Mouse (Mus musculus) urinary bladder, adult 2 months (tissue): ENCODE measurements around the gene Birc3. TPM values are rescaled to one million over a fixed set of nuclear protein-coding genes. Genes with fewer than 3 reads are reported as not detected.
A peak's percentile ranks its signal among the peaks of the same experiment; 100 is the strongest.
"Not testable (repeated sequence)": the region's sequence is repeated elsewhere in the genome, so short reads cannot be mapped to it uniquely, and the experiment has no call there.

Experiments
- DNase-seq: peaks from one replicate; pipeline ENCODE4 v3.0.0; 2022; ENCODE audit warnings: low spot score
- polyA plus RNA-seq: library from polyadenylated mRNA; depleted of rRNA; stranded (reverse); fragments of >200 nt; gene quantifications from 2 replicates; pipeline ENCODE4 v1.2.3, GENCODE M21; 2012; rRNA removed

Birc3 gene
- 18.2 and 21.2 TPM in 2 replicates for polyA plus RNA-seq

DNA sequence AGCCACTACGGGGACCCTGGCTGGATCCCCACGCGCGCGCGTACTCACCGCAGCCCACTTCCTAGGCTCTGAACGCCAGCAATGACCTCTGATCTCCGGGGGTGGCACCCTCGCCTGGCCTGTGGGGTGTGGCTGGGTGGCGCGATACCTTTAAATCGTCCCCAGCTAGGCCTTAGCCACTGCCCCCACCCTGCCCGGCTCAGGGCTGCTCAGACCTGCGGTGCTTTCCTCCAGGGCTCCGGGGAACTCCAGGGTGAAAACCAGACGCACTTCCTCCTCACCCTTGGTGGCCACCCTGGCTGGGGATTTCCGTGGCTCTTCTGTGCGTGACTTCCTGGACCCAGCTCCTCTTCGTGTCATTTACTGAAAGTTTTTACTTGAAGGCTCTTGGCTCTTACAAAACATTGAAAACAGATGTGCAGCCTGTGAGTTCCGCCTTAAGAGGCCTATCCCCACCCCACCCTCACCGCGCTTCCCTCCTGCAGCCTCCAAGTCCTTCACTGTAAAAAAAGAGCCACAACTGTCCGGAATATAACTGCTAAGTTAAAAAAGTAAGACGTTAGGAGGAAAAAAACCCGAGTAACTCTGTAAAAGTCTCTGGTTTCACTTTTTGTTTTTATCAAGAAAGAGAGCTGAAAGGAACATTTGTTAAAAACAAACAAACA, at the start of gene Birc3:
Gene Birc3 (minus strand): TSS at position 412 of the 665 bp plus-strand sequence.
- DNase-seq: peak; percentile 65

DNA sequence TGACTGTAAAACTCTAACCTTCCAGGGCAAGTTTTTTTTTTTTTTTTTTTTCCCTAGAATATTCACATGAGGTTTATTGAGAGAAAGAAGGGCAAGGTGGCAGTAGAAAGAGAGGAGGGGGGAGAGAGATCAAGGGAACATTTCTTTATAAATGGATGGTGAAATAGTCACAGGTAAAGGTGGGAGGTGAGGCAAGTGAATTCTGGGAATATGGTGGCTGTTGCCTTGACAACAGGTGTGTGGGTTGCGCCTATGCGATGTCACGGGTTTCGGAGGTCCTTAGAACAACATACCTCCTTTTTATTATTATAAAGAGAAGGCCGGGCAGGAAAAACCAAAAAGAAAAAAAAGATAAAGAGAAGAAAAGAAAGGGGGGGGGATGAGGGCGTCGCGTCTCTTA, 41.9 kb upstream of the Birc3 start:
- DNase-seq: no peak

DNA sequence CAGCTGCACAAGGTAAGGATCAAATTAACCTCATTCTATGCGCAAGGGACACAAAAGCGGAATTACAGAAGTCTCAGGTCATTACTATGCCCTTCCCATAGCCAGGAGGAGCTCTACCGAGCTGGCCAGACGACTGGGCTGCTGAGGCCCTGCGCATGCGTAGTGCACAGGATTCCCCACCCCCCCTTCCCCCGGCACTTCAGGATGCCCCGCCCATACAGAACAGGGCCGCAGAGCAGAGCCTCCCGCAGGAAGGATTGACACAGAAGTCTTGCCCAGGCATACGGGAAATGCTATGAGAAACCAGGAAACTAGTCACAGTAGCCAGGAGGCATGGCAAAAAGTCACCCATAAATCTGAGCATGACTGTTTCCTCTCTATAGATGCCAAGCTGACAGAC, 41.5 kb upstream of the Birc3 start:
- DNase-seq: peak; percentile 29

DNA sequence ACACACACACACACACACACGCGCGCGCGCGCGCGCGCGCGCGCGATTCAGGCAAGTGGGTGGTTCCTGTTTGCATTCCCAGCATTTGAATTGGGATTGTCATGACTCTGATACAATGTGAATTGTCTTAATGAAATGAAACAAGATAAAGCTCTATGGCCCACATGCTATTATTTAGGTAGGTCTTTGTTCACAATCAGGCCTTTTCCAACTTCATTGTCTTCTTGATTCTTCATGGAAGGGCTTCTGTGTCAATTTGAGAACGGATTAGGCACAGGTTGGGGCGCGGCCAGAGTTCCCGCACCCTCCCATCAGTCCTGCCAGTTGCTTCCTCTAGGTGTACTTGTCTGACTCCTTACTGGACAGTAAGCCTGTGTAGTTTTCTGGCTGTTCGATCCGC, 41.0 kb upstream of the Birc3 start:
- no peak for DNase-seq

DNA sequence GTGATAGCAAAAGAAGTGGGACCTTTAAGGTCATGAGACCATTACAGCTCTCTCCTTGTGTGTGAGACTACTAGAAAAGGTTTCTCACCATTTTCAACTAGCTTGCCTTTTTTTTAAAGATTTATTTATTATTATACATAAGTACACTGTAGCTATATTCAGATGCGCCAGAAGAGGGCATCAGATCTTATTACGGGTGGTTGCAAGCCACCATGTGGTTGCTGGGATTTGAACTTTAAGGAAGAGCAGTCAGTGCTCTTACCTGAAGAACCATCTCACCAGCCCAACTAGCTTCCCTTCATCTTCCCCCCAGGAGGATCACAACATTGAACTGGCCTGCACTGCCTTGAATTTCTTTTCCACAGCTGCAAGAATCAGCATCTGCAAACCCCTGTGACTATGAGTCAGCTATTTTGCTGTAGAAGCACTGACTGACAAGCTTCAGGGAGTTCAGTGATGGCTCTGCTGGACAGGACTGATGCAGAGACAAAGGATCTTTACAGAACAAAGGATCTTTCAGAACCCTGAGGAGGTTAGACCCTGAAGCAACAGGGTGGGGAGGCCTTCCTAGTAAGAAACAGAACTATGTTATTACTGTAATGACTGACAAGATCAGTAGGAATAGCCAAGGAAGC, 34.5 kb upstream of the Birc3 start:
- DNase-seq: no peak

DNA sequence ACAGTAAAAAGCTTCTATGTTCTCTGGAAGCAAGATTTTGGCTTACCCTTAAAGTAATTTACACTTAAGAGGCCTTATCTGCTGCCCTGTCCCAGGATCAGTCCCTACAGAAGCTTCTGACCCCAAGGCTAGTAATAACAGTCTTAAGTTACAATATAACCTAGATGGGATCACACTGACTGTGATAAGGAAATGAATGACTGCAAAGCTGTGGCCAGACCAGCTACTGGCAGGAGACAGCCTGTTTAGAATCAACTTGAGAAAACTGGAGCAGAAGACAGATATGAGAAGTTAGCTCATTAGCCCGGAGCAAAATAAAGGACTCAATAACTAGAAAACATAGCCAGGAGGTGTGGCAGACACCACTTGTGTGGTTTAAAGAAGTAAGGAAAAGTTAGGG, 33.6 kb upstream of the Birc3 start:
- DNase-seq: no peak

DNA sequence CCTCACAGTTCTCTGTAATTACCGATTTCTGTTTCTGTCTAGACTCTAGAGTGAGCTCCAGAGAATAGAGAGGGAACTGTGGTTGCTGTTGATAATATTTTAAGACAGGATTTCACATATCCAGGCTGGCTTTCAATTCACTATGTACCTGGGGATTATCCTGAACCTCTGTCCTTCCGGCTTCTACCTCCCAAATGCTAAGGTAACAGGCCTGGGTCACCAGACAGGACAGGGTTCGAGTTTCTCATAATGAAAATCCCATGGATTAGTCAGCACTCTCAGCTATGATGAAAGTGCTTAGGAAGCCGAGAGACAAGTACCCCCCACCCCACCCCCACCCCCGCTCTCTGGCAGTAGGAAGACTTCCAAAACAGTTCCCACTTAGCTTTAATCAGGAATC, 30.8 kb upstream of the Birc3 start:
- no peak for DNase-seq

DNA sequence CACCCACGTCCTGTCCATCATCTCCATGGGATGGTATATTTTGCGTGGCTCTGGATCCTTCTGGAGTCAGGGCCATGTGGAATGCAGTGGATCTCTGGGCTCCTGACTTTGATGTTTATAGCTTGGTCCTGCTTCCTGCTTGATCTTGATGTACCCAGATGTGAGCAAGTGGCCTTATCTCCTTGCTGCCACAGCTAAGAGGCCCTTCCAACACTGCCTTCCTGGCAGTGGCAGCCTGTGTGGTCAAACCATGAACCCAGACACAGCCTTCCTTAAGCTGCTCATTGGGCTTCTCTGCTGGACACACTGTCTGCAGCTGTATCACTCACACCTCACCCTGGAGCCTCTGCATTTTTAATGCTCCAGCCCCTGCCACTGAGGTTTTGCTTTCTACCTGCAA, 30.3 kb upstream of the Birc3 start:
- DNase-seq: no peak

DNA sequence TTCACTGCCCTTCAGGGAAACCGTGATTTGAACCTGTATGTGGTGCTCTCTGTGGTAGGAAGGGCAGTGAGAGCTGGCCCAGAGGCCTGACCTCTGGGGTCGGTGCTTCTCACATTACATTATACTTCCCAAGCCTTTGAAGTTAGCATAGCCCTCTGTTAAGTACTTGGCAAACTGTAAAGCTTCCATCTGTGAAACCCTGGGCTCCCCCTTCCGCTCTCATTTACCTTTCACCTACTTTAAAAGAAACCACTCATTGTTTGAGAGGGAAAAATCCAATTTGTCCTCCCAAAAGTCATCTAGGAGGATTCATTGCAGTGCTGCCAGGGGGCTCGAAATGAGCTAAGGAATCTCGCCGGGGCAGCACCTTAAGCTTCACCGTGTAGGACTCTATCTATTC, 29.3 kb upstream of the Birc3 start:
- no peak for DNase-seq

DNA sequence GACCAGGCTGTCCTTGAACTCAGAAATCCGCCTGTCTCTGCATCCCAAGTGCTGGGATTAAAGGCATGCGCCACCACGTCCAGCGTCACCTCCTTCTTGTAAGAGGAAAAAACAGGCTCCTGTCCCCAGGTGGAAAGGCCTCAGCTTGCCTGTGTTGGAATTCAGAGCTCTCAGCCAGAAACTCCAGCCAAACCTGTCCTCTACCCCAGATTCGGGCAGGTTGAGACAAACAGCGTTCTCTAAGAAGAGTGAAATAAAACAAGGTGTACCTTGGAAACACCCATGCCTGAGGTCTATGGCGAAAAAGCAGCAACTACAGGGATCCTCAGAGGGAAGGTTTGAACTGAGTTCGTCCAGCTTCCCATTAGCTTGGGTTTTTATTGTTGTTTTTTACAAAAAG, 28.0 kb upstream of the Birc3 start:
- no peak for DNase-seq

DNA sequence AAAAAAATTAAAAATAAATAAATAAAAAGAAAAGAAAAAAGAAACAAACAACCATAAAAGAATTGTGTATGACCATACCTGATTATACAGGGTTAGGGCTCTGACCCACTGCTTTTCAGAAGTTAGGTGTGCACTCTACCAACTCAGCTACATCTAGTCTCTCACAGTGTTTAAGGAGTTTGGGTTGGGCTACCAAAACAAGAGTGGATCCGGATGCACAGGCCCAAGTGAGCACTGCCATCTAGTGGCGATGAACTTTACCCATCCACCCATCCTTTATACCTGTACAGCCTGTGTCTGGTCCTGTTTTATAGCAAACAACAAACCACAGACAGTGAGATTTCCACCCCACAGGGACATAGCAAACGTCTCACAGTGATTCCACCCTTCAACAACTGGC, 24.5 kb upstream of the Birc3 start:
- DNase-seq: no peak

DNA sequence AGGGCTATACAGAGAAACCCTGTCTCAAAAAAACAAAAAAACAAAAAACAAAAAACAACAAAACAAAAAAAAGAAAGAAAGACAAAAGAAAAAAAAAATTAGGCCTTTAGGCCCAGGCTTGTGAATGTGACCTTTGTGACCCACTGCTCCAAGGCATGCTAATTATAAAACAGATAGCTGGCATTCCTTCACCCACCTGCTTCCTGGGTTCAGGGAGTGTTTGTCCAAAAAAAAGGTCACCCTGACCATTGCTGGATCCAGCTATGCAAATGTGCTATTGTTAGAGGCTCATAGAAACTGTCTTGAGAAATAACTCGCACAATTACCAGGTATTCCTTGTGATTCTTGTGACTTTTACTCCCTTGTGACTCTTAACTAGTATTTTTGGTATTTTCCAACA, 18.8 kb upstream of the Birc3 start:
- not testable (repeated sequence) for DNase-seq

DNA sequence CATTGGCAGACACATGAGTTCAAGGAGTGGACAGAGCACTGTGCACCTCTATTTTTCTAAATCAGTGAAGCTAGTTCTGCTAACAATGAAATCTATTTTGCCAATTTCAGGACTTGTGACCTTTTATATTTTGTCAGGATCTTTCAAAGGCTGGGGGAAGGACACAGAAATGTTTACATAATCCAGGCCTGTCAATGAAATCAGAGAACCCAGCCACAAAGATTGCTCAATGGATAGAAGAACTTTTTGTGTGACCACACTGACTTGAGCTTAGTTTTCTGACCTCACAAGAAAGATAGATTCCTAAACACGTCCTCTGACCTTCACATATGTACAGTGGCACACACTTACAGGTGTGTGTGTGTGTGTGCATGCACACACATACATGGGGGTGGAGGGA, 18.2 kb upstream of the Birc3 start:
- no peak for DNase-seq

DNA sequence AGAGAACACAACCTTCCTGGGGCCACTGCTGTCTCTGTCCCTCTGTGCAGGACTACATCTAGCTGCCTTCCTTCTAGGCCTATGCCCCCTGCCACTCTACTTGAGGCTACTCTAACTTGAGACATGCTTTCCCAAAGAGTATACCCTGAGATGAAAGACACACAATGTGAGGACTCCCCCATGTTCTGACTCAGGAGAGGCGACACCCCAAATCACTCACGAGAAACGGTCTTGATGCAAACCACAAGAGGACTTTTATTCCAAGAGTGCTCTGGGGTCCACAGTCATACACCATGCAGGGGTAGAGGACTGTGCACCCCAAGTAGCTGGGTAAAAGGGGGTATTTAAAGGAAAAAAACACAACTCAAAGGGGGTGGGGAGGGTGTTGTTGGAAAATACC, 11.4 kb upstream of the Birc3 start:
- DNase-seq: no peak

DNA sequence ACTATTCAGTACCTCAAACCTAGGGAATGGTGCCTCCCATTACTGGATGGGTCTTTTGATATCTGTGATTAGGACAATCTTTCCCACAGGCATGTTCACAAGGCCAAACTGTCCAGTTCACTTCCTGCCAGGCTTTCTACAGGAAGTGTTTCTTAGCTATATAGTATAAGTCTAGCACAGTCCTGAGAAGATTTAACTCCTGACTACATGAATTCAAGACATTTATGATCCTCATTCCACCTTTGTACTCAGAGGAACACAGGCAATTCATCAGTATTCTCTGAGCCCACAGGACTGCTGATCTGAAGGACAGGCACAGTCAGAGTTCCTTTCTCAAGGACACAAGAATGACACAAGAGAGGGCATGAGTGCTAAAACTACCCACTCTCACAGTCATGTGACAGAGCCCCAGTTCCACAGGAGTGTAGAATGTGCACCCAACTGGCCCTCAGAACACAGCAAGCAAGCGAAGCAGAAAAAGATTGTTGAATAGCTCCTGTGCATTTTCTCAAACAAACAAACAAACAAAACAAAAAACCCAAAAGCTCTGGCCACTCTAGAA, 9.4 kb upstream of the Birc3 start:
- no peak for DNase-seq

DNA sequence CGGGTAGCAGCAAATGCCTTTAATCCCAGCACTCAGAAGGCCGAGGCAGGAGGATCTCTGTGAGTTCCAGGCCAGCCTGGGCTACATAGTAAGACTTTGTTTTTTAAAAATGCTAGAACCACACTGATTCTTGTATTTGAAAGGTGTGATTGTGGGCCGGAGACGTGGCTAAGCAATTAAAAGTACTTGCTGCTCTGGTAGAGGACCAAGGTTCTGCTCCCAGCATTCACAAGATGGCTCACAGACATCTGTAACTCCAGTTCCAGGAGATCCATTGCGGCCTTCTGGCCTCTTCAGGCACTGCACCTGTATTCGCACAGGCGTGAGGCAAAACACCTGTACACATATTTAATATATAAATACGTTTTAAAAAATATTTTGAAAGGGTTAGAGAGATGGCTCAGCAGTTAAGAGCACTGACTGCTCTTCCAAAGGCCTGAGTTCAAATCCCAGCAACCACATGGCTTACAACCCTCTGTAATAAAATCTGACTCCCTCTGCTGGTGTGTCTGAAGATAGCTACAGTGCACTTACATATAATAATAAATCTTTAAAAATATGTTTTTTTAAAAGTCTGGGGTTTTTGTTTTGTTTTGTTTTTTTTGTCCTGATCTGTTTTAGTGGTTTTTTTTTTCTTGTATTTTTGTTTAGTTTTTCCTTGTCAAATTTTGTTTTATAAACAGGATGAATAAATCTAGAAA, 675 bp upstream of the Birc3 start:
- DNase-seq: no peak

DNA sequence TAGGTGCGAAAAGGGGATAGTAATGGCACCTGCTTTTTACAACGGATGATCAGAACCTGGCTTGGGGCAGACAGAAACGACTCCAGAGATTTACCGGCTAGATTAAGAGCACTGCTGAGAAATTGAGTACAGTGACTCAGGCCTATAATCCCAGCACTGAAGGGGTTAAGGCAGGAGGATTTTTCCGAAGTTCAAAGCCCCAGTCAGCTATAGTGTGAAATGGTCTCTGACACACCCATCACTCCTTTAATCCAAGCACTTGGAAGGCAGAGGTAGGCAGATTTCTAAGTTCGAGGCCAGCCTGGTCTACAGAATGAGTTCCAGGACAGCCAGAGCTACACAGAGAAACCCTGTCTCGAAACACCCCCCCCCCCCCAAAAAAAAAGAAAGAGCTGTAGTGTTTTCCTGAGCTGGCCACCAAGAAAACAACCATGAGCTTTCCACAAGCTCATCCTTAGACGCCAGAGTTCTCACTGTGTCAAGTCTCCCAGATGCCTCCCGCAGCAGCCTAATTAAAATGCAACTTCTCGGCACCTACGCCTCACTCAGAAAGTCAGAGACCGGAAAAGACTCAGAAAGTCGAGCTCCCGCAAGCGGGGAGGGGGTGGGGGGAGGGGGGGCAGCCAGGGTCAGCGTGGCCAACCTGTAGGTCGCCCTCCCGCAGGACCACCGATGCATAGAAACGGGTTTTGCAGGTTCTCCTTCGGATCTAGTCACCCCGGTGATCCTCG, 777 bp downstream of the Birc3 start:
- DNase-seq: no peak

DNA sequence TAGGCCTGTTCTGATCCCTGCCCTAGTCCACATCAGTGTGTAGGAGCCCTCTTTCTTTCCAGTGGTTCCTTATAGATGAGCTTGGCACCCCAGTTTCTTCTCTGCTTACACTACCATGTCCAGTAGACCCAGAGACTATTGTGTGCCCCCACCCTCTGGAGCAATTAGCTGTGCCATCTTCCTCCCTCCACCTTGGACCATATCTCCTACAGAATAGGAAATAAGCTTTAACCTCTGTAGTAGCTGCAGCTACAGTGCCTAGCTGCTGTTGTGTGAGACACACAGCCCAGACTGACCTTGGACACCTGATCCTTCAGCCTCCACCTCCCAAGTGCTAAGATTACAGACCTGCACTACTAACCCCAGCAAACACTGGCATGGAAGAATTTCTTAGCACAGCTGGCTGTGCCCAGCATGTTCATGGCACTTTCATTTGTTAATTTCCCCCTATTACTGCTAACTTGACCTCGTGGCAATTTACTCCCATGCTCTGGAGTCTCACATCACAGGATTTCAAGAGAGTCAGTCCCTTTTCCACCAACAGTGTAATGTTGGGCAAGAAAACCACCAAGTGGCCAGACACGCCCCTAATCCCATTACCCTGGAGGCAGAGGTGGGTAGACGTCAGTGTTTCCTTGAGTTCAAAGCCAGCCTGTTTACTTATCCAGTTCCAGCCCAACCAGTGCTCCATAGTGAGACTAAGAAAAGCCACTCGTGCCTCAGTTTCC, 1.5 kb downstream of the Birc3 start:
- no peak for DNase-seq

DNA sequence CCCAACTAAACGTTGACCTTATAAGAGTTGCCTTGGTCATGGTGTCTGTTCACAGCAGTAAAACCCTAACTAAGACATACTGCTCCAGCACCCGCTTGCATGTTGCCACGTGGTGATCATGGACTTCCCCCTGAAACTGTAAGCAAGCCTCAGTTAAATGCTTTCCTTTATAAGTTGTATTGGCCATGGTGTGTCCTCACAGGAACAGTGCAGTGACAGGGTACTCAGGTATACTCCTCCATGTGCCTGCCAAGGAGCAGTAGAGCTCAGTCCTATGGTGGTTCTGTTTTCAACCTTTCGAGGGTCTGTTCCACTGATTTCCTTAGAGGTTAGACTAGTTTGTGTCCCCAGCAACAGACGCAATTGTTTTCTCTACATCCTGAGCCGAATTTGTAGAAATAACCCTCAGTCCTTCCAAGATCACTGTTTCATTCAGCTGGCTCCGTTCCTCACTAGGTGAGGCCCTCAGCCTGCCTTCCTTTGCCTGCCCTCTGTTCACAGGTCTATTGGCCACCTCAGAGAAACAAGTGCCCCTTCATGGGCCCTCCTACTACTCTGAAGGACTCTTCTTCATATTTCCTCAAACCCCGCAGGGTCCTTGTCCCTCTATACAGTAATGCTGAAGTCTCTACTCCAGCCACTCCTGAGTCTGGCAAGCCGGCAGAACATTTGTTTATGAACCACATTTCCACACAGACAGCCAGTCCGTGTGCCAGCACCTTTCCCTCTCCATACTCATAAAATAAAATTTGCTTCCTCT, 2.2 kb downstream of the Birc3 start:
- DNase-seq: no peak

DNA sequence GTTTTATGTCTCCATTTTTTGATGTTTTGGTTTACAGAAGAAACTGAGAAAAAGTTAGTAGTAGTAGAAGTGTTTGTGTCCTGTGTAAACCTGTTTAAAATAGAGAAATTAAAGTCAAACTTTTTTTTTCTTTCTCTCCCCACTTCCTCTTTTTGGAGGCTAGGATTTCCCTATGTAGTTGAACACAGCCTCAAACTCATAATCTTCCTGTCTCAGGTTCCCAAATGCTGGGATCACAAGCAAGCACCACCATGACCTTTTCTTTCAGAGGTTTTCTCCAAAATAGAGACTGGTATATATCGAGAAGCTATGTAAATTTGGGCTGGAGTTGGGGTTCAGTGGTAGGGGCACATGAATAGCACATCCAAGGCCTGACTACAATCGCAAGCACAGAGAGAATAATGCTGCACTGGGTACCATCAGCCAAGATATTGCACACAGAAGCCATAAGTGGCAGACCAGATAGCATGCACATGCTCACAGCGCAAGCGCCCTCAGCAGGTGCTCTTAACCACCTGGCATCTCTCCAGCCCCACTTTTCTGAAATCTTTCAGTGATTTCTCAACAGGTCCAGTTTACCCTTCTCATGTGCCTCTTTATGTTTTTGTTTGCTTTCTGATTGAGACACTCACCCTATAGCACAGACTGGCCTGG, 4.0 kb downstream of the Birc3 start:
- no peak for DNase-seq
